Mouse (Mus musculus) kidney, adult 9 months (tissue): ENCODE measurements at regions not wholly inside any gene's neighbourhood (a gene's known extent, or its start where the extent isn't known, plus 50 kb on each side); places are given as distances from the start of the nearest gene placed in this dataset.
A peak's percentile ranks its signal among the peaks of the same experiment; 100 is the strongest.

Experiments used
- DNase-seq: peaks from one replicate; pipeline ENCODE4 v3.0.0; 2022

- DNase-seq, result no peak
These were observed 435.5 kb upstream of the Tle4 start for GRCm38 (mm10) chr19:15033396-15033795.

GRCm38 (mm10) chr19:15032297-15032947, 434.6 kb upstream of the Tle4 start:
- DNase-seq, result no peak

GRCm38 (mm10) chr19:15031483-15031882, 433.6 kb upstream of the Tle4 start:
- no peak for DNase-seq

GRCm38 (mm10) chr19:15003596-15003995, 405.7 kb upstream of the Tle4 start:
- DNase-seq, result no peak

DNA sequence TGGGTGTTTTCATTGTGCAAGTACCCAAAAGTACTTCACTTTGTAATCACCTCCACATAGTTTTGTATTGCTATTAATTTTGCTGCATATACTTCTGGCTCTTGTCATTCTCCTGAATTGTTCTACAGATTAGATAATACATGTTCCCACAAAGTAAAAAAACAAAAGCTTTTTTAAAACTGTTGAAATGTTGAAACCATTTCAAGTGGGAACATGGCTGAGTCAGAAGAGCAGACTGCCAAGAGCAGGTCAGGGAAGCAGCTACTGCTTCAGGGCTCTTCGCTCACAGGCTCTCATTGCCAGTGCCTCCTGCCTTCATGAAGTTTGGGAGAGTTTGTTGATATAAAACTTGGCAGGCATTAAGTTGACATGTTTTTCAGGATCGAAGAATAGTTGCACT, 395.5 kb upstream of the Tle4 start:
- DNase-seq, result no peak

DNA sequence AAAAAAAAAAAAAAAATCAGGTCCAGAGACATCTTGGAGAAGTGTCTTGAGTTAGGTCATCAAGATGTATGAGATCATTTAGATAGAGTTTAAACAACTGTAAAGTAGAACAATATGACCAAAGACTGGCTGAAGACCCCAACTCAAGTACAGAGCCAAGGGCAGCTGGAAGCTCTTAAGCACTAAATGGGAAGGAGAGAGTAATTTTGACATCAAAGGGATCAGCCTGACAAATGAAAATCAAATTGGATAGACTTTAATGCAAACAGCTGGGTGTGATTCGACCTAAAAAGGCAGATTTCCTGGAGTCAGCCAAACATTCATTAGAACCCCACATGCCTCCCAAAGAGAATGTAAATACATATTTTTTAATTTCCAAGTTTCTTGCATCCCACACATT, 372.3 kb upstream of the Tle4 start:
- DNase-seq, result no peak

GRCm38 (mm10) chr19:14968283-14968682, 370.4 kb upstream of the Tle4 start:
- no peak for DNase-seq

DNA sequence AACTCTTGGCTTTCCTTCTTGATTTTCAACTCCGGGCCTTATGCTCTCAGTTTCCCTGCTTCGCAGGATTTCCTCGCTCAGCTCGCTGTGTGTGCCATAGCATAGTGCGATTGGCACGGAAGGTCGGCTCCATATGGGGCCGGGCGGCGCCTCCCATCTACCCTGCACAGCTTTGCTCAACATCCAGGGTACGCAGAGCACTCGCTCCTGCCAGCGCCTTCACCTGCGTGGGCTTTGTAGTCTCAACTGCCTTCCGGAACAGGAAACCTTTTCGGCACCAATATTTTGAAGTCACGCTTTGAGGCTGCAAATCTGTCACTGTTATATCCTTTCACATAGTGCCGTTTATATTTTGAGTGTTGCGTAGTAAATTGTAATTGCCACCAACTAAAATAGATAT, 359.9 kb upstream of the Tle4 start:
- no peak for DNase-seq

DNA sequence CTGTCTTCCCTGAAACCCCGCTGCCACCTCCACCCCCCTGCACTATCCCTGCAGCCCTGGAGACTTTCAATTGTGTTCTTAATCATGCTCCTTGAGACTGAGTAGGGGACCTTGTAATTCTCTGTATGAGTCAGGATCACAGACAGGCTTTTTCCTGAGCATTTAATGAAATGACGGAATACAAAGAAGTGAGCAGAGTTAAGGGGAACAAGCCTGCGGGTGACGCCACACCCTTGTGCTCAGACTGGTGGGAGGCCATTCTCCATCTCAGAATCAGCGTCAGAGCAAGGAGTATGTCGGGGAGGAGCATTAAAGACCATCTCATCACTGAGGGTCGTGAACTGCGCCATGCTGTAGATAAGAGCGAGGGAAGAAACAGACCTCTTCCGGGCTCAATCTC, 359.3 kb upstream of the Tle4 start:
- no peak for DNase-seq

DNA sequence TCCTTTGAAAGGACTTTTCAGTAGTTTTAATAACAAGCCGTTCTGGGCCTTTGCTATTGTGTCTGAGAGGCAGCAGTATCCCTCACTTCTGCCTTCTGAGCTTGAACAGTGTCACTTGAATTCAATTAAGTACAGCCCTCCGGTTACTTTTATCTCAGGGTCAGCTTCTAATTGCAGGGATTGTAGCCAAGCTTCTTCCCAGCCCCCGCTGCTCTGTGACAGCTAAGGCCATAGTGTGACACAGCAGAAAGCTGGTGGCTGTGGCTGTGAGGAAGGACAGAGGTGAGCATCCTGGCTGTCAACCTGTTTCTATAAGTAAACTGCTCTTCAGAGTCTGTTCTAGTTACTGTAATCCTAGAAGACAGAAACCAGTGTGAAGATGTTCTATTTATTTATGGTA, 358.5 kb upstream of the Tle4 start:
- DNase-seq, result no peak

- no peak for DNase-seq
These were observed 358.1 kb upstream of the Tle4 start for GRCm38 (mm10) chr19:14955969-14956368.

GRCm38 (mm10) chr19:14940207-14940952, 342.5 kb upstream of the Tle4 start:
- DNase-seq, result no peak

DNA sequence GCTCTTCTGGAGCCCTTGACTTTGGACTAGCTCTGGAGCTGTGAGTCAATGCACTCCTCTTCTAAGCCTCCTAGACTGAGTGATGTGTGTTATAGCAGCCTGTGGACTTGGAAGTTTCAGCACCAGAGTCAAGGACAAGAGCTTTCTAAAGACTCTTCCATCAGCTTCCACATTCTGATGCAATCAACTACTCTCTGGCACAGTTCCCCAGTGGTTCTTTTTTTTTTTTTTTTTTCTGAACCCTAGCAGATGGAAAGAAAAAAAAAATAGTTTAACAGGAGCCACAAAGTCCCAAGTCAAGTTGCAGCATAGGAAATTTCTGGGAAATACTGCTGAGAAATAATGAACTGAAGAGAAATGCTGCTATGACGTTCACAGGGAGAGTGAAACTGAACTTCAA, 324.4 kb upstream of the Tle4 start:
- DNase-seq, result no peak

DNA sequence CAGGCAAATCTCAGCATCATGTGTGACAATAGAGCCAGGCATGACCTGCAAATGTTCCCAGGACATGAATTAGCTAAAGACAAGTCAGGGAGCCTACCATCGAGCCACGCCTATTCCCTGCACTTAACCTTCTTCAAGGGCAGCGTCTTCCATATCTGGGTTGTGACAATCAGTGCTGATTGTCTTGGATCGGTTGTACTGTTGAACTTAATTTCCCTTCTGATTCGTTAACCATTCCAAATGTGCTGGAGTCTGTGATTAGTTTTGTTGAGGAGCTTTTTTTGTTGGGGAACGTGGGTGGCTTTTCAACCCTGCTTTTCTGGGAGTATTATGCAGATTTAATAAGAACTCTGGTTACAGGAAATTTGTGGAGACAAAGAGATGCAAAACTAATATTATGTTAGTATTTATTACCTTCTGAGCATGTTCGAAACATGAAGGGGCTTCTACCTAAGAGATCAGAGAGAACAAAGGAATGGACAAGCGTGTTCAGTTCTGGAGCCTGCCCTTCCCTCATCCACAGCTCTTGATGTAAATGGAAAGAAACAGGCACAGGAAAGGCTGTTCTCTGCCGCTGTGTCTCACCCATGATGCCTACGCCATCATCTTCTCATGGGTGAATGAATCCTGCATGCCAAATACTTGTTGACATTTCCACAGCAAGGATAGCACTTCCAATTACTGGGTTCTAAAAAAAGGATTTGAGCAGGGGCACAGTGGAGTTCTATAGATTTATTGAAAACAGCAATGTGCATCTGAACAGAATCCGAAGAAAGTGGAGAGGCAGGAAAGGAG, 313.4 kb upstream of the Tle4 start:
- no peak for DNase-seq

- no peak for DNase-seq
These were observed 297.0 kb upstream of the Tle4 start for GRCm38 (mm10) chr19:14894875-14895274.

DNA sequence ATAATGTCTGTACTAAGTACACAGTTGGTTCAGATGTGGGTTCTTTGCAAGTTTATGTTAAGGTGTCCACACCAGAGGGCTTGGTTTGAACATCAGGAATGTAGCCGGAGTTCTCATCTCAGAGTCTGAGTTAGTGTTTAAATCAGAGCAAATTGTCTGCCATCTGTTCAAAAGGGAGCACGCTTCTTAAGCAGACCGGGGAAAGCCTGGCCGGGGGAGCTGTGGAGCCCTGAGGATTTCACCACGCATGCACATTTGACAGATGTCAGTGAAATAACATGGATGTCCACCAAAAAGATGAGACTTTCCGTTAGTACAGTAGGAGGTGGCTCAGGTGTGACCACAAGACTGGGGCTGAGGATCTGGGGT, 294.5 kb upstream of the Tle4 start:
- no peak for DNase-seq

DNA sequence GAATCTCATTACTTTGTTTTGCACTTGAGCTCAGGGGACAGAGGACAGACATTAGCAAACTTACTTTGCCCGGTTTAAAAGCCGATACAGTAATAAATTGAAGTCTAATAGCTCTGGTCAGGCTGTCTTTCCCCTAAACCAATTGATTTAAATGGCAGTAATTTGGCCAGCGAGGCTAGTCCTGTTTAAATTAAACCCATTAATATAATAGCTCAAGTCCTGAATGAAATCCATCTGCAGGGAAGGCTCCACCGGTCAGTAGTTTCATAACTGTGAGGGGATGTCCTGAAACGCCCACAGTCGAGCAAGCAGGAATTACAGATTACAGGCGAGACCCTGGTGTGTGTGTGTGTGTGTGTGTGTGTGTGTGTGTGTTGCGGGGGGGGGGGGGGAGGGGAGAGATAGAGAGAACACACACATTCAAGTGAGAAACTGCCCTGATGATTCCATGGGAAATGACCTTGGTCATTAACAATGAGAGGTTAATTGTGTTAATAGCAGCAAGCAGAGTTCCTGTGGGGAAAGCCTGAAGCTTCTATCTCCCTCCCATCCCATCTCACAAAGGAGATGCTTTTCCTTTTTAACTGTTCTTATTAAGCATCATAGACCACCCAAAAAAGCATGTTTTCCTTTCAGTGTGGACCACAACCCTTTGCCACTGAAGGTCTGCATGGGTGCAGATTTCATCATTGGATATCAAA, 294.0 kb upstream of the Tle4 start:
- DNase-seq, result no peak

DNA sequence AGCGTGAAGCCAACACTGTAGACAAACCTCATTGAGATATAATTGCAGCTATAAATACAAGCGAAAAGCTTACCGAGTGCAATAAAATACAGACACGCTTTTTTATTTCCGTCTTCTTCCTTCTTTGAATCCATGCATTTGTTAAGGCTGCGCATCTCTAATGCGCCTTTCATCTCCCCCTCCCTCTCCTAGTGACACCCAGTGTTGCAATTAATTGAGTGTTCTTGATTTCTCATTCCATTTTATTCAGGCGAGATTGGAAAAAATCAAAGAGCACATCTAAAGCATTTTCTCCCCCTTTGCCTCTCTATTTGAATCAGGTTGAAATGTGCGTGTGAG, 293.2 kb upstream of the Tle4 start:
- no peak for DNase-seq

DNA sequence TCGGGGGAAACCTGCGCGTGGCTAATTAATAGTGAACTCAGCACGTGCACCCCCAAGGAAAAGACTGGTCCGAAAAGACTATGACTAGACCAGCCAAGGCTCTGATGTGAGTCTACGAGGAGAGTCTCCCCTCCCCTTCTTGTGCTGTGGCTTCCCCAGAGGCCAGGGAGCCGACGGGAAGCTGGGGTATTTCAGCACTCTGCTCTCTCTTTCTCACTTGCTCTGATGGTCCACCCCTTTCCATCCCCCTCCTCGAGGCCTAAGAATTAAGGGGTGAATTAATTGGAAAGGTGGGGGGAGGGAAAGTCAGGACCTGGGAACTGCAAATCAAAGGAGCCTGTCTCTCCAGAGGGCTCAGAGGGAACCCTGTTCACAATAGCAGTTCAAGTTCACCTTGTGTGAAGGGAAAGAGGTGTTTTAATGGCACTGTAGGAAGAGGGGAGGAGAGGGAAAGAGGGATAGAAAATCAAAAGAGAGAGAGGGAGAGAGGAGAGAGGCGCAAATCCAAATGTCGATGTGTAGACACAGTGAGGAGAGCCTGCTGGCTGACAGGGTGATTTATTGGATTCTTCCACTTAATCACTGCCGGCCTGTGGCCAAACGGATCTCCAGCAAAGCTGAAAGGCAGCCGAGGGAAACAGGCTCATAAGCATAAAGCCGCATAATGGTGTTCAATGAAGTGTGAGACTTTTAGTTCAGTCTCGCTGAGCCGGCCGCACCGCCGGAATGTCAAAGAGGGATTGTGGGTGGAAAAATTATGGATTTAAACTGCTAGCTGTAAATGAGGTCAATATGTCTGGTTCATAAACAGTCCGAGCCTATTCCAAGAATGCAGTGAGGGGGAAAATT, 292.6 kb upstream of the Tle4 start:
- peak; percentile 73 for DNase-seq

GRCm38 (mm10) chr19:14889794-14890193, 291.9 kb upstream of the Tle4 start:
- DNase-seq, result no peak

GRCm38 (mm10) chr19:14883707-14884421, 286.0 kb upstream of the Tle4 start:
- no peak for DNase-seq

DNA sequence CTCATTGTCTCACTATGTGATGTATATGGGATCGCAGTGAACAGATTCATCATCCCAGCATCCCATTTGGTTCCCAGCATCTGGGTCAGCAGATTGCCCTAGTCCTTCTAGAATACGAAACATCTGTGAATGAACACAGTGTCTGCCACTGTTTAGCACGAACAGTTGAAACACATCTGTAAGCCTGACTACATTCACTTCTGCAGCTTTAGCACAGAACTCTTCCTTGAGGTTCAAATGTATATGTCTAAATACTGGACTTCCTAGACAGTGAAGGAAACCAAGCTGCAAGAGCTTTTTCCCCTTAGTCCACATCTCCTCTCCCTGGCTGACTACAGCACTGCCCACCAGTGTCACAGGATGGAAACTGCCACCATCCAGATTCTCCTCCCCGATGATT, 283.0 kb upstream of the Tle4 start:
- DNase-seq, result no peak
